Mouse (Mus musculus) embryonic fibroblast, embryonic 13.5 days (primary cell): ENCODE measurements at regions not wholly inside any gene's neighbourhood (a gene's known extent, or its start where the extent isn't known, plus 50 kb on each side); places are given as distances from the start of the nearest gene placed in this dataset.

Source experiments
- CTCF ChIP-seq: IDR thresholded peaks from 2 replicates; pipeline ENCODE4 v1.5.1; 2011; ENCODE audit warnings: mild to moderate bottlenecking, control low read depth, low read length, moderate library complexity, borderline replicate concordance; ENCODE audit not compliant: insufficient read depth
- POLR2A ChIP-seq: IDR thresholded peaks from 2 replicates; pipeline ENCODE4 v1.6.1; 2011; ENCODE audit warnings: low read depth, mild to moderate bottlenecking, control low read depth, low read length, moderate library complexity

DNA sequence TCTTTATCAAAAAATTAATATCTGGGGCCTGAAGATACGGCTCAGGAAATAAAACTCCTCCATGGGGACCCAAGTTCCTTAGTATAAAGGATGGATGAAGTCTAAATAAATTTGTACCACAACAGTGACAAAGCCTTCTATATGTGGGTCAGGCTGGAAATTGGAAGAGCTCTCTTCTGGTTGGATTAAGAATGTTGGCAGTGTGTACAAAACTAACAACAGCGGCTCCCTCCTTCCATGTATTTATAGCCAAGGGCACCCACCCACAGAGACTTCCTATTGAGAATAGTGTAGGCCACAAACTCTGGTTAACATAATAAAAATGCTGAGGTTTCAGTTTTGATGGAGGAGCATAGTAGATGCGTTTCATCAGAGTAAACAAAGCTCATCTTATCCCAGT is 304.8 kb upstream of the Fshr start:
- TF ChIP-seq CTCF (no peak), POLR2A (no peak)
